Mouse (Mus musculus): ENCODE results near the gene Gm10139.
"Not testable (repeated sequence)": the region's sequence is repeated elsewhere in the genome, so short reads cannot be mapped to it uniquely, and the experiment has no call there.

Gene Gm10139

GRCm38 (mm10) chr13:65512378-65512777, at the start of gene Gm10139:
Gene Gm10139, plus strand, starts transcription at chr13:65512678.
- DNase-seq (ENCODE audit: low spot score): not testable (repeated sequence)

- DNase-seq (ENCODE audit: low spot score): not testable (repeated sequence)
These were observed 45.2 kb downstream of the Gm10139 start for GRCm38 (mm10) chr13:65557636-65558035.

All from spleen, adult 12 weeks (tissue).